Mouse (Mus musculus): ENCODE measurements around the gene H2-M9.

Gene H2-M9

DNA sequence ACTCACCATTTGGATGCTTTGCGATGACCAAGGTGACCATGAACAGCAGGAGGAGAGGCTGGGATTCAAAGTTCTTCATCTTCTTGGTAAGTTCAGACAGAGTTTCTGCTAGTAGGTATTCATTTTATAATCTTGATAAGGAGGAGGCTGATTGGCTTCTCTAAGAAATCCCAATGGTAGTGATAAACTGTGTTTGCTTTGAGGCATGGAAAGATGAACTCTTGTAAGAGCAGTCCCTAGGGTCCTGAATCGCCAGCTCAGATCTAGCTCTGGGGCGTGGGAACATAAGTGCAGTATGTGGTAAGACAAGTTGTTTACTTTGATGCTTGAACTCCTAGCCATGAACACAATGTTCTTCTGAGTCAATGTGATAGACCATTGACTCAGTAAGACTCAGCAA lies at the start of gene H2-M9:
Gene H2-M9, minus strand, starts transcription at position 101 of the 400 bp plus-strand sequence.
- DNase-seq (ENCODE audit: low spot score): no peak

GRCm38 (mm10) chr17:36672119-36672518 lies 29.7 kb upstream of the H2-M9 start, which contains the start of gene H2-M1:
Gene H2-M1 (minus strand): TSS chr17:36672219.
- no peak for DNase-seq (ENCODE audit: low spot score)

Data from T-cell, adult 2 months (primary cell).